Mouse (Mus musculus) E14TG2a.4 (cell line): ENCODE data around the gene Trim29.

Source experiments
- CTCF ChIP-seq: conservative IDR thresholded peaks from 2 replicates; pipeline ENCODE4 v1.5.1; 2014; ENCODE audit warnings: low read length
- NANOG ChIP-seq: IDR thresholded peaks from 2 replicates; pipeline ENCODE4 v1.6.1; 2014; ENCODE audit warnings: borderline replicate concordance, low read length, mixed read lengths
- POU5F1 ChIP-seq: IDR thresholded peaks from 2 replicates; pipeline ENCODE4 v1.6.1; 2014; ENCODE audit warnings: low read length, borderline replicate concordance

- TF ChIP-seq CTCF (peak; percentile 89), POU5F1 (no peak), NANOG (no peak)
Measured at GRCm38 (mm10) chr9:43286870-43287269, 23.8 kb upstream of the Trim29 start.
